Mouse (Mus musculus) limb, embryonic 15.5 days (tissue): ENCODE data around the gene Tspan1. TPM values are rescaled to one million over a fixed set of nuclear protein-coding genes. Genes with fewer than 3 reads are reported as not detected.

ENCODE experiments used
- ATAC-seq: fragments of 200-750 bp; cut with Nextera tagmentation; 2 replicates; pipeline ENCODE4 v1.8.0; 2017; ENCODE audit warnings: low read depth, moderate TSS enrichment; ENCODE audit not compliant: insufficient number of reproducible peaks, low FRiP score, low TSS enrichment
- H3K27ac ChIP-seq: fragments of 300-500 bp; sonication (generic); 2 replicates; pipeline ENCODE4 v1.5.1; 2015; ENCODE audit warnings: moderate library complexity, mild to moderate bottlenecking, inconsistent platforms
- H3K27me3 ChIP-seq: fragments of 300-500 bp; sonication (generic); 2 replicates; pipeline ENCODE4 v1.6.1; 2015; ENCODE audit warnings: inconsistent platforms
- H3K36me3 ChIP-seq: fragments of 300-500 bp; sonication (generic); 2 replicates; pipeline ENCODE4 v1.6.1; 2015; ENCODE audit warnings: inconsistent platforms
- H3K4me1 ChIP-seq: fragments of 300-500 bp; sonication (generic); 2 replicates; pipeline ENCODE4 v1.6.1; 2015; ENCODE audit warnings: inconsistent platforms
- H3K4me2 ChIP-seq: fragments of 300-500 bp; sonication (generic); 2 replicates; pipeline ENCODE4 v1.6.1; 2015; ENCODE audit warnings: mild to moderate bottlenecking, inconsistent platforms
- H3K4me3 ChIP-seq: fragments of 300-500 bp; sonication (generic); 2 replicates; pipeline ENCODE4 v1.5.1; 2015; ENCODE audit warnings: mild to moderate bottlenecking, inconsistent platforms
- H3K9ac ChIP-seq: fragments of 300-500 bp; sonication (generic); 2 replicates; pipeline ENCODE4 v1.6.1; 2015; ENCODE audit warnings: inconsistent platforms
- H3K9me3 ChIP-seq: fragments of 300-500 bp; sonication (generic); 2 replicates; pipeline ENCODE4 v1.6.1; 2016; ENCODE audit warnings: inconsistent platforms
- WGBS: fragments of 180-500 bp; shearing (Covaris S2); methylation state at CpG from one replicate; pipeline ENCODE4 v1.1.7; 2015; 5-methylcytosine and 5-hydroxymethylcytosine counted together
- polyA plus RNA-seq: library from polyadenylated mRNA; unstranded; fragments of >200 nt; fragmentation: Nextera tagmentation; extraction: Ambion mirVana; gene quantifications from 2 replicates; pipeline ENCODE4 v1.2.1, GENCODE M21; 2015

The Tspan1 gene
- polyA plus RNA-seq, 1 experiment from 2014 or later, result 0.12 TPM

DNA sequence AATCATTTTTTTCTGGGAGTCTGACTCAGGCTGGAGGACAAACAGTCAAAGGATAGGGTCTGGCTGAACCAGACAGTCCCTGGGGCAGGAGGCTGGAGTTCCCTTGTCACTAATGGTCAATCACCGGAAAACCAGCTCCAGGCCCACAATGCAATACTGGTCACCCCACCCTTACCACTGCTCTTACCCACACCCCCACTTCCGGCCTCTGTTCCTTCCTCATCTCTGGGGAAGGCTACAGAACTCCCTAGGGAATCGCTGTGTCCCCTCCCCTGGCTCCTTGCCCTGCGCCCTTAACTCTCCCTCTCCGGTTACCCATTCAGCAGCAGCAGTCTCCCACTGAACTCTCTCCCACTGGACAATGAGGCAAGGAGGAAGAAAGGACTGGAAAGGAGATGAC lies 9.7 kb upstream of the Tspan1 start:
- Histone ChIP-seq H3K27me3 (no peaks in the 10 kb centered on the region), H3K36me3 (no peaks in the 10 kb centered on the region), H3K4me1 (peaks cover 31% of the 10 kb centered on the region), H3K27ac (peak overlapping the region; percentile 43), H3K4me3 (peak overlapping the region; percentile 5; the same call in 1 of the 2 replicates), H3K9ac (no peak overlapping the region), H3K4me2 (peak overlapping the region; percentile 41), H3K9me3 (no peaks in the 10 kb centered on the region)
- WGBS, result 40% methylated on average over 5 of the region's 5 CpGs
- ATAC-seq, result no peak

DNA sequence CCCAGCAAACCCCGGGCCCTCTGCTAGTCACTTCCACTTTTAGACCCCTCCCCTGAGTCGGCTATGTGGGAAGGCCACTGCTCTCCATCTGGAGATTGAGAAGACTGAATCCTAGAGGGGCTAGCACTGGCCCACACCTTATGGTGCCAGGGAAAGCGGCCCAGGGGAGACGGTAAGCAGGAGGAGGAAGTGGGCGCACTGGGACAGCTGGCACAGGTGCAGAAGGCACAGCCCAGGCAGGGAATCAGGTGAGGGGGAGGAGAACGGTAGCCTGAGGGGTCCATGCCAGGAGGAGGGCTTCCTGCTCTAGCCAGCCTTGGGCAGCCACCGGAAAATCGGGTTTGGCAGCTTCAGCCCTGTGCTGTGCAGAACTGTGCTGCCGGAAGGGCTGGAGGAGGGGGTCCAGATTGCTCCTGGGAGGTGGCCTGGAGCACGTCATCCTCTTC lies 9.2 kb upstream of the Tspan1 start:
- no peaks in the 10 kb centered on the region for H3K9me3 ChIP-seq
- no peak overlapping the region for H3K27ac ChIP-seq
- no peaks in the 10 kb centered on the region for H3K27me3 ChIP-seq
- H3K36me3 ChIP-seq, result no peaks in the 10 kb centered on the region
- peak; percentile 67; the same call in 1 of the 2 replicates for ATAC-seq
- peak overlapping the region; percentile 5 for H3K4me3 ChIP-seq
- peak overlapping the region; percentile 41 for H3K4me2 ChIP-seq
- H3K4me1 ChIP-seq, result peaks cover 31% of the 10 kb centered on the region
- H3K9ac ChIP-seq, result no peak overlapping the region
- WGBS, result 11% methylated on average over 10 of the region's 10 CpGs

DNA sequence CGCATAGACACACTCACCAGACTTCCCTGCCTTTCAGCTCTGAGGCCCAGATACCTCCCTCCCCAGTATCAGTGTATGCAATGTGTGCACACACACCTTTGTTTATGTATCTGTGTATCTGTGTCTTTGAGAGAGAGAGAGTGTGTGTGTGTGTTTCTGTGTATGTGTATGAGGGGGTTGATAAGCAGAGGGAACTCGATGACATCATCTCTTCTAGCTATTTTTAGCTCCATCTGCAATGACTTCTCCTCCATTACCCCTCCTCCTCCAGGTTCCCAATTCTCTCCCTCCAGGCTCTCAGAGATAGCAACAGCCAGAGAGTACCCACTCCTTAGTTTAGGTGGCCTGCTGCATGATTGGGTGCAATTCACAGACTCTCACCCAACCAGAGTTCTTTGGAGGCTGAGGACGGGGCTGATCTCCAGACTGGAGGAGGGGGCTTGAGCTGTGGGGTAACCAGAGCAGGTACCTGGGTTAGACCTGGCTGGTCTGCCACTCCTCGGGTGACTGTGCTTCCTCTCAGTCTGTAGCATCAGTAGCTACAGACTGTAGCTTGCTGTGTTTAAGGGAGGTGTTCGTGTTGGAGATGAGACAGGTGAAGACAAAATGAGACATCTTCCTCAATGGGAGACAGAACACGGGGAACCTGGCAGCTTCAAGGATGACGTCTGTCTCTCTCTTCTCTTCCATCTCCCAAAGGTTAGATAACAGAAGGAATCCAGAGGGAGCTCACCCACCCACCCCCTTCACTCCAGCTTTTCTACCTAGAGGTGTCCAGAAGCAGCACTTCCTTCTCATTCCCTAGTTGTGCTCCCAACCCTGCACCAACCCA lies 8.5 kb upstream of the Tspan1 start:
- Histone ChIP-seq H3K4me1 (peaks cover 31% of the 10 kb centered on the region), H3K36me3 (no peaks in the 10 kb centered on the region), H3K9ac (no peak overlapping the region), H3K9me3 (no peaks in the 10 kb centered on the region), H3K27ac (no peak overlapping the region), H3K4me2 (peak overlapping the region; percentile 41), H3K27me3 (no peaks in the 10 kb centered on the region), H3K4me3 (no peak overlapping the region)
- WGBS, result 57% methylated on average over 7 of the region's 7 CpGs
- ATAC-seq, result no peak; the same call in 1 of the 2 replicates

DNA sequence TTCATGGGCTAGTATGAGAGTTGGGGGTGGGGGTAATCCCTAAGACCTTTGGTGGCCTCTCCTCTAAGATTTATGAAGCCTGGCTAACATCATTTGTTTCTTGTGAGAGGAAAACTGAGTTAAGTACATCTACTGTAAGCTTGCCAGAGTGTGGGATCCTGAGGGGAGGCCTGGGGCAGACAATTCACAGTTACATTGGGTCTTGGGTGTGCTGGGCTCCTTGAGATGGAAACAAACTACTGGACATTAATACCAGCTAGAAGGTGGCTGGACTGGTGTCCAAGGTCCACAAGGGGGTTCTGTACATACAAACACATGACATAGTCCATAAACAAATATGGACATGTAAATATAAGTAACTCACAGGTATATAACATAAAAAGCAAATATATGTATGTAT lies 7.7 kb upstream of the Tspan1 start:
- H3K4me2 ChIP-seq, result no peak overlapping the region
- H3K9ac ChIP-seq, result no peak overlapping the region
- no peak for ATAC-seq
- H3K27ac ChIP-seq, result no peak overlapping the region
- no peaks in the 10 kb centered on the region for H3K36me3 ChIP-seq
- no peaks in the 10 kb centered on the region for H3K27me3 ChIP-seq
- H3K4me1 ChIP-seq, result peaks cover 31% of the 10 kb centered on the region
- H3K9me3 ChIP-seq, result no peaks in the 10 kb centered on the region
- H3K4me3 ChIP-seq, result no peak overlapping the region

DNA sequence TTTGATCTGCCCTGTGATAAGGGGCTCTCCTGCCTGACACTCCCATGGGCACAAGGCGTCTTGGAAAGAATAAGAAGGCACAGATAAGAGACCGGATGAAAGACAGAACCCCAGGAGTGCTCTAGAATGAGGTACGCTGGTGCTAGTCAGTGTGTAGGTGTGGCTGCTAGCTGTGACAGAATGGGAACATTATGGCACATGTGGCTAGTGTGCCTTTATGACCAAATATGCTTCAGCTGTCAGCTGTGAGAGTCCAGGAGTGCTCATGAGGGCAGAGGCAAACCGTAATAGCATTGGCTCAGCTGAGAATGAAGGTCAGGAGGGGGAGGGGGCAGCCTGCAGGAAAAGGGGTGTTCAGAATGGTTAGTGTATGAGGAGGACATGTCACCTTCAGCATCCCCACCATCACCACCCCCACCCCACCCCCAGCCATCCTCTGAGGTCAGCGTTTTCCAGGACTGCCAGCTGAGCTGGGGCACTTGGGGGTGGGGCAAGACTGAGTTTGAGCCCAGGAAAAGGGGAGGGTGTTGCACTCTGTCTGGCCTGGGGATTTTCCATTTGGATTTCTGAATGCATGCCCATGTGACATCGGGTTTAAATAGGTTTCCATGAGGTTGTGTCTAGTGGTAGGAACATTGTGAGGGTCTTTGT lies 7.2 kb upstream of the Tspan1 start:
- Histone ChIP-seq H3K4me1 (peaks cover 31% of the 10 kb centered on the region), H3K9ac (no peak overlapping the region), H3K27ac (no peak overlapping the region), H3K36me3 (no peaks in the 10 kb centered on the region), H3K27me3 (no peaks in the 10 kb centered on the region), H3K9me3 (no peaks in the 10 kb centered on the region), H3K4me2 (no peak overlapping the region), H3K4me3 (no peak overlapping the region)
- WGBS, result 40% methylated on average over 6 of the region's 6 CpGs
- no peak; the same call in 1 of the 2 replicates for ATAC-seq

DNA sequence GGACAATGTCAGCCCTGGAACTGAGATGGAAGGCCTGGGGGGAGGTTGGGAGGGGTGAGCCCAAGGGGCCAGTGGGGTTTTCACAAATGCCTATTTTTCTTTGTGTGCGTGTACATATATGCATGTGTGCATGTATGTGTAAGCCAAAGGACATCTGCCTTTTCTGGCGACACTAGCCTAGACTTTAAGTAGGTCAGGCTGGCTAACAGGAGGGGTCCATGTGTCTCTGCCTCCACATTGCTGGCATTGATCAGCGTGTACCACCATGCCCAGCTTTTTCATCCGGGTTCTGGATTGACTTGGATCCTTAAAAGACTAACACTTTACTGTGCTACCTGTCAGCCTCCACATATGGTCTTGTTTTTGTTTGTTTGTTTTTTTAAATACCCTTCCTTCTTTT lies 6.4 kb upstream of the Tspan1 start:
- no peaks in the 10 kb centered on the region for H3K36me3 ChIP-seq
- ATAC-seq, result no peak
- no peak overlapping the region for H3K4me2 ChIP-seq
- no peaks in the 10 kb centered on the region for H3K27me3 ChIP-seq
- 86% methylated on average over 4 of the region's 4 CpGs for WGBS
- H3K9me3 ChIP-seq, result no peaks in the 10 kb centered on the region
- peaks cover 31% of the 10 kb centered on the region for H3K4me1 ChIP-seq
- H3K27ac ChIP-seq, result no peak overlapping the region
- no peak overlapping the region for H3K9ac ChIP-seq
- H3K4me3 ChIP-seq, result no peak overlapping the region

DNA sequence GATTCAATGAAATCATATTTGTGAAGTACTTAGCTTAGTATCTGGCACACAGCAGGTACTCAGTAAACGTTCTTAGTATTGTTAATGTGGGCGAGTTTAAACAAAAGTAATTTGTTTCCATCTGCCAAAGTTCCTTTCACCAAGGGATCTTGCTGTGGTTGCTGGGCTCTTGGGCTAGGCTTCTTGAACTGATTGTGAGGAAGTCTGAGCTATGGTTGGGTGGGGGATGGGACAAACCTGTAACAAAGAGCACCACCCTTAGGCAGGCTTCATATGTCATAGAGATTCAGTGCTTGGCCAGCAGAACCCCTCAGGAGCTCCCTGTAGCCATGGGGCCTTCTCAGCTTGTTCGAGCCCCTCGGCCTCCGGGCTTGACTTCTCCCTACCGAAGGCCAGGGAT lies 5.7 kb upstream of the Tspan1 start, which contains the start of the genes 1700042G07Rik and Gm49337:
Gene 1700042G07Rik, plus strand, starts transcription at position 301 of the 400 bp plus-strand sequence.
Gene Gm49337, plus strand, starts transcription at position 313 of the 400 bp plus-strand sequence.
- Histone ChIP-seq H3K4me2 (no peak within 1 kb of the TSS), H3K27me3 (no peaks in the 10 kb centered on the region), H3K9me3 (no peaks in the 10 kb centered on the region), H3K4me1 (peaks cover 31% of the 10 kb centered on the region), H3K4me3 (no peak within 1 kb of the TSS), H3K27ac (no peak within 1 kb of the TSS), H3K9ac (no peak within 1 kb of the TSS), H3K36me3 (no peaks in the 10 kb centered on the region)
- 87% methylated on average over 6 of the region's 6 CpGs for WGBS
- no peak for ATAC-seq

DNA sequence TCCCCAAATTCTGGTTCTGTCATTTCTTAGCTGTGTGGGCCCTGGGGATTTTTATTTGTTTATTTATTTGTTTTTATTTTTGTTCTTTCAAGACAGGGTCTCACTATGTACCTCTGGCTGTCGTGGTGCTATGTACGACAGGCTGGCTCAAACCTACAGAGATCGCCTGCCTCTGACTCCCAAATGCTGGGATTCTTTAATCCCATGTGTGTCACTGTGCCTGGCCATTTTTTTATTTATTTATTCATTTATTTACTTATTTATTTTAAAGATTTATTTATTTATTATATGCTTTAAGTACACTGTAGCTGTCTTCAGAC lies 1.9 kb upstream of the Tspan1 start:
- H3K4me1 ChIP-seq, result peaks cover 11% of the 10 kb centered on the region
- WGBS, result 71% methylated on average over 3 of the region's 3 CpGs
- no peak overlapping the region for H3K4me3 ChIP-seq
- H3K4me2 ChIP-seq, result no peak overlapping the region
- H3K36me3 ChIP-seq, result no peaks in the 10 kb centered on the region
- no peaks in the 10 kb centered on the region for H3K9me3 ChIP-seq
- no peaks in the 10 kb centered on the region for H3K27me3 ChIP-seq
- ATAC-seq, result no peak
- H3K9ac ChIP-seq, result no peak overlapping the region
- no peak overlapping the region for H3K27ac ChIP-seq

DNA sequence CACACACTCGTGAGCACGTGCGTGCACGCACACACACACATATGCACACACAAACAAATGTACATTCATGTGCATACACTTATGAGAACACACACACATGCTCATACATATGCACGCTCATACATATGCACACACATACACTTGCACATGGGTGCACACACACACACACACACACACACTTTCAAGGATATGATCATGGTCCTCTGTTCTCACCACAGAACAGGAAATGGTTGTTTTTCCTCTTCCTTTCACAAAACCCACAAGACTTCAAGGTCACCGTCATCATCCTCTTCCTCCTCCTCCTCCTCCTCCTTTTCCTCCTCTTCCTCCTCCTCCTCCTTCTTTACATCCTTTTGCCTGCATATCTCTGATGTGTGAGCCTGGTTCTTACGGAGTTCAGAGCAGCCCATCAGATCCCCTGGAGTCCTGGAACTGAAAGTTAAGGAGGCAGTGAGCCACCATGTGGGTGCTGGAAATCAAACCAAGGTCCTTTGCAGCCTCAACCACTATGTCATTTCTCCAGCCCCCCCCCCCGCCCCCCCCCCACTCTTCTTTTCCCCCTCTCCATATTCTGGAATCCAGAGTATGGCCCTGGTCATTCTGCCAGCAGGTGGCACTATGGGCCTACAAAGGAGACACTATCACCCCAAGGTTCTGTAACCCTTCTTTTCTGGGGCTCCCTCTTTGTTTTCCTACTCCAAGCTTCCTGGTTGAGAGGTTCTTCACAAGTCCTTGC lies 1.4 kb upstream of the Tspan1 start:
- H3K27ac ChIP-seq, result no peak overlapping the region
- H3K4me3 ChIP-seq, result no peak overlapping the region
- no peaks in the 10 kb centered on the region for H3K9me3 ChIP-seq
- no peaks in the 10 kb centered on the region for H3K36me3 ChIP-seq
- peaks cover 9% of the 10 kb centered on the region for H3K4me1 ChIP-seq
- 69% methylated on average over 8 of the region's 8 CpGs for WGBS
- no peak overlapping the region for H3K4me2 ChIP-seq
- H3K27me3 ChIP-seq, result no peaks in the 10 kb centered on the region
- H3K9ac ChIP-seq, result no peak overlapping the region
- ATAC-seq, result no peak

DNA sequence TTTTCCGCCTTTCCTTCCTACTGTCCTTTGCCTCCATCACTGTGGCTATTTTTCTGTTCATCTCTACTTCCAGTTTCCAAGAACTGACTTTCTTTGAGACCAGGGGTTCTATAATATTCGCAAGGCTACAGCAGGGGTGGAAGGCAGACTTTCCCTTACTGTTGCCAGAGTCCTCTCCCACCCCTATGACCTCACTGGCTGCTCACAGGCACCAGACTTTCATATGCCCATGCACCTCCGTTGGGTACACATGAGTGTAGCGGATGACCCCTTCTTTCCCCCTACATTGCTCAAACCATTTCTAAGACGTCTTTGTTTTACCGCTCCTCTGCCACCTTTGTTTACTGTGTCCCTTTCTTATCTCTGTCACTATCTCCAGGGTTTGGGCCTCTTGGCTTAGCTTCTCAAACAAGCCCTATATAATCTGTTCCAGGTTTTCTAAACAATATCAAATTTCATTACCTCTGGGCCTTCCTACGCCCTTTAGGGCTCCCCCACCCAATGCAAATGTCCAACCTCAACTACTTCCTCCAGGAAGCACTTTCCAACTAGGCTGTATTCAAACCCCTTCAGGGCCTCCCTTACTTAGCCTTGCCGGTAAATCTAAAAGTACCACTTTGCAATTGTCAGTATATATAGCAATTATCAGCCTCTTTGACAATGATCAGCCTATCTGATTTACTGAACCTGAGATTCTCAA lies 1.5 kb downstream of the Tspan1 start:
- Histone ChIP-seq H3K9me3 (no peaks in the 10 kb centered on the region), H3K27ac (no peak overlapping the region), H3K36me3 (peaks cover 8% of the 10 kb centered on the region), H3K4me1 (peaks cover 9% of the 10 kb centered on the region), H3K27me3 (no peaks in the 10 kb centered on the region), H3K9ac (no peak overlapping the region), H3K4me2 (no peak overlapping the region), H3K4me3 (no peak overlapping the region)
- no peak for ATAC-seq
- WGBS, result 44% methylated on average over 8 of the region's 8 CpGs

DNA sequence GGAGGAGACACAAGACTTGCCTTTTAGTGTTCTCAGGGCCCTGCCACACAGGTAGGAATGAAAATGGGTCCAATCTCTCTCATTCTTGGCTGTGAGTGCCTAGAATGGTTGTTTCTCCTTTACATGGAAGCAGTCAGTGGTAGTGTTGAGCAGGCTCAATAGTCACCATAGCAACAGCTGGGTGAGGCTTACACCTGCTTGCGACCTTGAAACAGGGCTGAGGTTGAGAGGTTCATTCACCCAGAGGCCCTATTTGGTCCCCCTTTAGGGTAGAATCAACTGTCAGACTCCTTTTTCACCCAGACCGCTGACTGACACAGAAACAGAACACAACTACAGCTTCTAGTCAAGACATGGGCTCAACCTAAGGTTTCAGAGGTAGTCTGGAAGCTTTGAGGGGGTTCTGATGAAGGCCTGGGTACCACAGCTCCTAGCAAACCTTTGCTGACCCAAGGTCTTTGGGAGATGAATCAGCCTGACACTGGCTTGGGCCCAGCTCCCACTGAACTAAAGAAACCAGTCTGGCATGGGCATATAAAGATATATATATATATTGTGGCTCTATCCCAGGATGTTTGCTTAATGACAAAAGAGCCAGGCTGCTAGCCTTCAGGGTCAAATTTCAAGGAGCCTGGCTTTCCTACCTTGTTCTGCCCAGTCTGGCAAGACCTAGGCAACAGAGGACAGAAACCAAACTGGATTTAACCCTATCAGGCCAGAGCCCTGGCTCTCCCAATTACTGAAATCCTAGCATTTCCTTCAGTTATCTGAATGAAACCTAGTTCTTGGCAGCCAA lies 2.4 kb downstream of the Tspan1 start:
- H3K36me3 ChIP-seq, result peaks cover 15% of the 10 kb centered on the region
- WGBS, result 80% methylated on average over 2 of the region's 2 CpGs
- no peak overlapping the region for H3K4me3 ChIP-seq
- no peak overlapping the region for H3K4me2 ChIP-seq
- H3K27ac ChIP-seq, result no peak overlapping the region
- peaks cover 9% of the 10 kb centered on the region for H3K4me1 ChIP-seq
- ATAC-seq, result no peak
- H3K9ac ChIP-seq, result no peak overlapping the region
- H3K27me3 ChIP-seq, result no peaks in the 10 kb centered on the region
- no peaks in the 10 kb centered on the region for H3K9me3 ChIP-seq
